Mouse (Mus musculus) liver, embryonic 18 days (tissue): Measurements from ENCODE around the gene Chrna1. TPM values are rescaled to one million over a fixed set of nuclear protein-coding genes. Genes with fewer than 3 reads are reported as not detected.

ENCODE experiments used
- polyA plus RNA-seq: library from polyadenylated mRNA; depleted of rRNA; stranded (reverse); fragments of >200 nt; gene quantifications from 2 replicates; pipeline ENCODE4 v1.2.3, GENCODE M21; 2012; rRNA removed

Chrna1 gene
- under 0.01 TPM in 1 of 2 replicates, not detected in the other for polyA plus RNA-seq

GRCm38 (mm10) chr2:73580166-73580565 lies at the start of gene Chrna1:
Chrna1 (minus strand) TSS chr2:73580338.

GRCm38 (mm10) chr2:73529356-73530330 lies 50.5 kb downstream of the Chrna1 start, which contains the start of gene Wipf1:
Wipf1 (minus strand) TSS chr2:73529734.

Other genes starting within 250 kb of the Chrna1 start
- gene Gpr155, start 193.8 kb downstream of the Chrna1 start, polyA plus RNA-seq: 1.6 and 1.9 TPM in 2 replicates
- gene Wipf1, start 50.6 kb downstream of the Chrna1 start, polyA plus RNA-seq: 3.5 and 4.5 TPM in 2 replicates
- gene Chn1, start 195.0 kb upstream of the Chrna1 start, polyA plus RNA-seq: 0.81 and 0.82 TPM in 2 replicates